Mouse (Mus musculus) erythroblast, embryonic 14.5 days (primary cell): ENCODE measurements around the gene Btnl6.
"Not testable (repeated sequence)": the region's sequence is repeated elsewhere in the genome, so short reads cannot be mapped to it uniquely, and the experiment has no call there.

Experiments used
- GATA1 ChIP-seq: IDR thresholded peaks from 2 replicates; pipeline ENCODE4 v1.6.1; 2012; ENCODE audit warnings: low read length, inconsistent platforms, mixed read lengths
- TAL1 ChIP-seq: IDR thresholded peaks from 3 replicates; pipeline ENCODE4 v1.6.1; 2012; ENCODE audit warnings: low read length, inconsistent platforms, mixed read lengths

DNA sequence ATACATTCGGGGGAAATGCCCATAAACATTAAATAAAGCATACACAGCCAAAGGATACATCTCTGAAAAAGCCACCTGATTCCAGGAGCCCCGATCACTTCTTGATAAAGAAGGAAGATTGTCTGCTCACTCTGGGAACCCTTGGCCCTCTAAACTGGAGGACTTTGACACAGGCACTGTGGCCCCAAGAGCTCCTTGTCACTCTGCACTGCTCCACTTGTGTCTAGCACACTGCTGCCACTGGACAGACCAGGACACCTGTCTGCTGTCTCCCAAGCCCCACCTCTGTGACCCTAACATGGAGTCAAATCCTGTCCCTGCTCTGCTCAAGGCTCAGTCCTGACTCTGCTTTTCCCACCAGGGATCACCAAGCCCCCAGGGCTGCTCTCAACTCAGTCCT is 22.0 kb downstream of the Btnl6 start:
- TF ChIP-seq GATA1, TAL1: not testable (repeated sequence)
